Mouse (Mus musculus) ES-Bruce4 (cell line): ENCODE measurements around the gene Ctr9. TPM values are rescaled to one million over a fixed set of nuclear protein-coding genes. Genes with fewer than 3 reads are reported as not detected.

ENCODE experiments used
- H3K27ac ChIP-seq: 2 replicates; pipeline ENCODE4 v1.5.1; 2012; ENCODE audit warnings: low read length, inconsistent platforms; ENCODE audit not compliant: insufficient read depth
- H3K27me3 ChIP-seq: 2 replicates; pipeline ENCODE4 v1.6.1; 2012; ENCODE audit warnings: mild to moderate bottlenecking, low read length, inconsistent platforms; ENCODE audit not compliant: control insufficient read depth, poor library complexity, insufficient read depth, severe bottlenecking
- H3K36me3 ChIP-seq: 2 replicates; pipeline ENCODE4 v1.6.1; 2012; ENCODE audit warnings: inconsistent platforms, mild to moderate bottlenecking, low read length, moderate library complexity; ENCODE audit not compliant: control insufficient read depth, poor library complexity, insufficient read depth, severe bottlenecking
- H3K4me1 ChIP-seq: one replicate; pipeline ENCODE4 v1.8.1; 2011; ENCODE audit warnings: low read length; ENCODE audit not compliant: control insufficient read depth, insufficient read depth
- H3K4me3 ChIP-seq: 2 replicates; pipeline ENCODE4 v1.5.1; 2011; ENCODE audit warnings: low read depth, mild to moderate bottlenecking, low read length
- H3K9ac ChIP-seq: 2 replicates; pipeline ENCODE4 v1.6.1; 2012; ENCODE audit warnings: low read depth, mild to moderate bottlenecking, inconsistent platforms; ENCODE audit not compliant: poor library complexity, severe bottlenecking
- H3K9me3 ChIP-seq: replicated peaks from 2 replicates; pipeline ENCODE4 v1.6.1; 2012; ENCODE audit warnings: mild to moderate bottlenecking, low read length, inconsistent platforms; ENCODE audit not compliant: control insufficient read depth, poor library complexity, insufficient read depth, severe bottlenecking
- CTCF ChIP-seq: IDR thresholded peaks from one replicate; pipeline ENCODE4 v1.8.1; 2011; ENCODE audit warnings: low read depth, low read length
- EP300 ChIP-seq: IDR thresholded peaks from 2 replicates; pipeline ENCODE4 v1.6.1; 2011; ENCODE audit warnings: low read depth, low read length; ENCODE audit not compliant: insufficient read depth
- POLR2A ChIP-seq: IDR thresholded peaks from one replicate; pipeline ENCODE4 v1.8.1; 2011; ENCODE audit warnings: low read length; ENCODE audit not compliant: insufficient read depth
- polyA plus RNA-seq: library from polyadenylated mRNA; stranded (reverse); fragments of >200 nt; gene quantifications from 2 replicates; pipeline ENCODE4 v1.2.4, GENCODE M21; 2011; ENCODE audit warnings: low read depth; ENCODE audit not compliant: missing spikeins, insufficient read depth, insufficient read length

Ctr9 gene
- polyA plus RNA-seq, 1 experiment, result 89.0 TPM

- peak within 1 kb of the TSS; percentile 93 for H3K9ac ChIP-seq
- no peaks in the 10 kb centered on the region for H3K9me3 ChIP-seq
- peak within 1 kb of the TSS; percentile 94 for H3K4me3 ChIP-seq
- TF ChIP-seq CTCF (no peak), POLR2A (peak; percentile 90)
- no peaks in the 10 kb centered on the region for H3K4me1 ChIP-seq
- no peaks in the 10 kb centered on the region for H3K27me3 ChIP-seq
- H3K36me3 ChIP-seq, result peaks cover 35% of the 10 kb centered on the region
- peak within 1 kb of the TSS; percentile 82 for H3K27ac ChIP-seq
These were observed 54.3 kb downstream of the Ctr9 start, which contains the start of gene Eif4g2 for GRCm38 (mm10) chr7:111082822-111083732. Eif4g2 (minus strand) TSS chr7:111083030.

- Histone ChIP-seq H3K27ac (peak overlapping the region; percentile 82), H3K27me3 (no peaks in the 10 kb centered on the region), H3K4me3 (no peak overlapping the region), H3K4me1 (no peaks in the 10 kb centered on the region), H3K9ac (peak overlapping the region; percentile 48), H3K36me3 (peaks cover 29% of the 10 kb centered on the region), H3K9me3 (no peaks in the 10 kb centered on the region)
- TF ChIP-seq POLR2A (no peak), EP300 (no peak), CTCF (no peak)
These were observed 55.0 kb downstream of the Ctr9 start for GRCm38 (mm10) chr7:111083733-111084120.

- H3K9ac ChIP-seq, result no peak overlapping the region
- no peaks in the 10 kb centered on the region for H3K27me3 ChIP-seq
- H3K4me1 ChIP-seq, result no peaks in the 10 kb centered on the region
- peaks cover 22% of the 10 kb centered on the region for H3K36me3 ChIP-seq
- TF ChIP-seq EP300 (no peak), CTCF (no peak), POLR2A (no peak)
- H3K4me3 ChIP-seq, result no peak overlapping the region
- H3K9me3 ChIP-seq, result no peaks in the 10 kb centered on the region
- H3K27ac ChIP-seq, result no peak overlapping the region
These were observed 55.7 kb downstream of the Ctr9 start for GRCm38 (mm10) chr7:111084443-111084842.

- no peaks in the 10 kb centered on the region for H3K27me3 ChIP-seq
- H3K36me3 ChIP-seq, result peaks cover 15% of the 10 kb centered on the region
- no peak overlapping the region for H3K9ac ChIP-seq
- H3K4me3 ChIP-seq, result no peak overlapping the region
- no peaks in the 10 kb centered on the region for H3K9me3 ChIP-seq
- no peaks in the 10 kb centered on the region for H3K4me1 ChIP-seq
- no peak for TF ChIP-seq CTCF
- no peak for TF ChIP-seq POLR2A
- no peak for TF ChIP-seq EP300
- H3K27ac ChIP-seq, result no peak overlapping the region
These were observed 56.4 kb downstream of the Ctr9 start for GRCm38 (mm10) chr7:111085153-111085552.

GRCm38 (mm10) chr7:111095169-111095568 lies 66.4 kb downstream of the Ctr9 start:
- TF ChIP-seq CTCF, result no peak
- TF ChIP-seq EP300, result no peak
- TF ChIP-seq POLR2A, result no peak
- H3K27me3 ChIP-seq, result no peaks in the 10 kb centered on the region
- H3K9me3 ChIP-seq, result no peaks in the 10 kb centered on the region
- H3K4me1 ChIP-seq, result no peaks in the 10 kb centered on the region
- H3K27ac ChIP-seq, result no peak overlapping the region
- H3K9ac ChIP-seq, result no peak overlapping the region
- H3K4me3 ChIP-seq, result no peak overlapping the region
- H3K36me3 ChIP-seq, result no peaks in the 10 kb centered on the region

- Histone ChIP-seq H3K27me3 (no peaks in the 10 kb centered on the region), H3K9me3 (no peaks in the 10 kb centered on the region), H3K27ac (no peak overlapping the region), H3K9ac (no peak overlapping the region), H3K4me1 (no peaks in the 10 kb centered on the region), H3K4me3 (no peak overlapping the region), H3K36me3 (no peaks in the 10 kb centered on the region)
- TF ChIP-seq CTCF (no peak), EP300 (no peak), POLR2A (no peak)
These were observed 69.4 kb downstream of the Ctr9 start for GRCm38 (mm10) chr7:111098196-111098595.

Other genes starting within 250 kb of the Ctr9 start
- gene Rnf141, start 184.5 kb upstream of the Ctr9 start, polyA plus RNA-seq, result 35.6 and 43.0 TPM in 2 replicates
- not detected in 2 replicates for gene Lyve1, start 165.7 kb upstream of the Ctr9 start, polyA plus RNA-seq
- 0.19 TPM in 1 of 2 replicates, not detected in the other for gene Mrvi1, start 46.5 kb upstream of the Ctr9 start, polyA plus RNA-seq
- 1,039 and 1,156 TPM in 2 replicates for gene Eif4g2, start 54.1 kb downstream of the Ctr9 start, polyA plus RNA-seq